Mouse (Mus musculus) kidney, adult 2 months (tissue): Measurements from ENCODE around the gene Gm10309.

Experiments used
- CTCF ChIP-seq: fragments of 200-500 bp; conservative IDR thresholded peaks from 2 replicates; pipeline ENCODE4 v1.5.1; 2011; ENCODE audit warnings: low read depth, mild to moderate bottlenecking, control low read depth, low read length, moderate library complexity, mixed read lengths; ENCODE audit not compliant: insufficient read depth, insufficient read length
- POLR2A ChIP-seq: fragments of 200-500 bp; IDR thresholded peaks from one replicate; pipeline ENCODE4 v1.6.1; 2011; ENCODE audit warnings: low read depth, low read length, control low read depth

GRCm38 (mm10) chr17:86551995-86552394 is 47.0 kb upstream of the Gm10309 start:
- TF ChIP-seq POLR2A (no peak), CTCF (no peak)
